Comparison of ENCODE assay signal across 19 mouse cellular contexts in genomic region chr8:17708409-17708808, GRCm38 (mm10).
DNase-seq lines count a peak whose midpoint lies in the region; ATAC-seq and TF ChIP-seq lines count a peak whose summit lies in the region.
"Had no signal": no experiment of that assay in that cellular context is flagged by ENCODE, and none has a peak within 500 bp of the region (broad histone marks: within the 10 kb centered on the region; RNA-seq: fewer than 3 reads in every experiment).

No protein-coding gene starts in this region.

- 48% methylated on average over 4 of the region's 4 CpGs for WGBS in lung, embryonic 15.5 days
- 49% methylated on average over 4 of the region's 4 CpGs for WGBS in lung, postnatal 0 days
- WGBS in heart, embryonic 10.5 days, result 80% methylated on average over 4 of the region's 4 CpGs

- TF ChIP-seq CTCF in lung, postnatal 0 days (IDR thresholded peaks at IDR 0.05), result no peak

- H3K27me3 ChIP-seq in lung, embryonic 15.5 days, result no peaks in the 10 kb centered on the region
- H3K27me3 ChIP-seq in lung, postnatal 0 days (replicated peaks; ENCODE audit: insufficient read depth, low read length), result no peaks in the 10 kb centered on the region
- H3K27me3 ChIP-seq in heart, embryonic 10.5 days (ENCODE audit: insufficient read depth, poor library complexity, severe bottlenecking), result no peaks in the 10 kb centered on the region
- H3K27me3 ChIP-seq: embryonic facial prominence, embryonic 12.5 days; forebrain, embryonic 13.5 days; forebrain, embryonic 15.5 days had no signal

- H3K4me2 ChIP-seq in lung, embryonic 15.5 days, result no peak overlapping the region
- no peak overlapping the region for H3K4me2 ChIP-seq in lung, postnatal 0 days (replicated peaks; ENCODE audit: low read depth, low read length)
- H3K4me2 ChIP-seq: embryonic facial prominence, embryonic 12.5 days; forebrain, embryonic 13.5 days; forebrain, embryonic 15.5 days had no signal

- peaks cover 3% of the 10 kb centered on the region; the same call in 1 of the 2 replicates for H3K4me1 ChIP-seq in lung, embryonic 15.5 days
- H3K4me1 ChIP-seq in lung, postnatal 0 days (ENCODE audit: insufficient read depth, low read depth, low read length), result no peaks in the 10 kb centered on the region
- no peaks in the 10 kb centered on the region for H3K4me1 ChIP-seq in heart, embryonic 10.5 days
- H3K4me1 ChIP-seq: embryonic facial prominence, embryonic 10.5 days; embryonic facial prominence, embryonic 12.5 days; forebrain, embryonic 13.5 days; forebrain, embryonic 15.5 days had no signal

- no peak for TF ChIP-seq EP300 in lung, postnatal 0 days (IDR thresholded peaks at IDR 0.05)

- no peaks in the 10 kb centered on the region for H3K36me3 ChIP-seq in lung, embryonic 15.5 days
- H3K36me3 ChIP-seq in lung, postnatal 0 days (ENCODE audit: insufficient read depth, low read length), result no peaks in the 10 kb centered on the region
- no peaks in the 10 kb centered on the region for H3K36me3 ChIP-seq in heart, embryonic 10.5 days
- H3K36me3 ChIP-seq: embryonic facial prominence, embryonic 10.5 days; embryonic facial prominence, embryonic 12.5 days; forebrain, embryonic 15.5 days had no signal

- no peak overlapping the region for H3K4me3 ChIP-seq in lung, embryonic 15.5 days
- H3K4me3 ChIP-seq in lung, postnatal 0 days (ENCODE audit: low read depth, low read length), result no peak overlapping the region
- H3K4me3 ChIP-seq in heart, embryonic 10.5 days, result no peak overlapping the region
- H3K4me3 ChIP-seq: embryonic facial prominence, embryonic 10.5 days; embryonic facial prominence, embryonic 12.5 days; forebrain, embryonic 13.5 days; forebrain, embryonic 15.5 days had no signal

- no peak for DNase-seq in lung, postnatal 14 days
- DNase-seq in lung, postnatal 0 days (ENCODE audit: low spot score), result peak; percentile 21
- no peak for DNase-seq in lung, postnatal 25 days (ENCODE audit: low spot score)
- peak; percentile 48 for DNase-seq in lung, postnatal 10 days
- DNase-seq in testis, postnatal 14 days (ENCODE audit: low spot score), result no peak
- no peak for DNase-seq in heart, embryonic 10.5 days (ENCODE audit: low spot score)
- DNase-seq: adrenal gland, adult 2 months; adrenal gland, postnatal 10 days; adrenal gland, postnatal 25 days; cerebellum, adult 11-12 months; cerebellum, adult 2 months; cerebellum, adult 9-10 months; cerebellum, postnatal 10 days; cerebellum, postnatal 25 days had no signal

- no peak overlapping the region for H3K9ac ChIP-seq in lung, embryonic 15.5 days
- H3K9ac ChIP-seq in lung, postnatal 0 days (replicated peaks; ENCODE audit: low read depth), result no peak overlapping the region
- H3K9ac ChIP-seq: embryonic facial prominence, embryonic 12.5 days; forebrain, embryonic 13.5 days; forebrain, embryonic 15.5 days had no signal

- no peaks in the 10 kb centered on the region for H3K9me3 ChIP-seq in lung, embryonic 15.5 days
- H3K9me3 ChIP-seq in lung, postnatal 0 days (ENCODE audit: low read length), result no peaks in the 10 kb centered on the region
- no peaks in the 10 kb centered on the region for H3K9me3 ChIP-seq in heart, embryonic 10.5 days
- H3K9me3 ChIP-seq: embryonic facial prominence, embryonic 10.5 days; embryonic facial prominence, embryonic 12.5 days; forebrain, embryonic 13.5 days; forebrain, embryonic 15.5 days had no signal

- peak; percentile 88; the same call in 1 of the 2 replicates for ATAC-seq in lung, embryonic 15.5 days (ENCODE audit: borderline replicate concordance, extremely low read depth, low FRiP score, low TSS enrichment)
- peak; percentile 28; the same call in 1 of the 2 replicates for ATAC-seq in lung, postnatal 0 days
- ATAC-seq: forebrain, embryonic 13.5 days; forebrain, embryonic 15.5 days had no signal

- H3K27ac ChIP-seq in lung, embryonic 15.5 days, result no peak overlapping the region
- no peak overlapping the region for H3K27ac ChIP-seq in lung, postnatal 0 days (ENCODE audit: low read length)
- no peak overlapping the region for H3K27ac ChIP-seq in heart, embryonic 10.5 days
- H3K27ac ChIP-seq: embryonic facial prominence, embryonic 10.5 days; embryonic facial prominence, embryonic 12.5 days; forebrain, embryonic 13.5 days; forebrain, embryonic 15.5 days had no signal

Comparison
In these comparisons a context has a peak if more than half of its experiments do, and no peak if none do; other contexts are left out.
1. DNase-seq: peak in lung, postnatal 0 days (single experiment) and lung, postnatal 10 days (single experiment); none in lung, postnatal 14 days (single experiment), lung, postnatal 25 days (single experiment), testis, postnatal 14 days (single experiment) and heart, embryonic 10.5 days (single experiment).